Mouse (Mus musculus): ENCODE measurements at regions not wholly inside any gene's neighbourhood (a gene's known extent, or its start where the extent isn't known, plus 50 kb on each side); places are given as distances from the start of the nearest gene placed in this dataset.

- Histone ChIP-seq H3K4me3 (ENCODE audit: low read length) (no peak overlapping the region), H3K4me2 (ENCODE audit: low read length) (no peak overlapping the region), H3K27me3 (replicated peaks; ENCODE audit: control insufficient read depth, insufficient read depth, low read length) (no peaks in the 10 kb centered on the region), H3K4me1 (ENCODE audit: control insufficient read depth, insufficient read depth, low read depth, low read length) (no peaks in the 10 kb centered on the region), H3K9me3 (ENCODE audit: control insufficient read depth, low read length) (no peaks in the 10 kb centered on the region), H3K27ac (ENCODE audit: low read depth, low read length) (no peak overlapping the region), H3K9ac (ENCODE audit: low read depth, low read length) (no peak overlapping the region), H3K36me3 (ENCODE audit: control insufficient read depth, insufficient read depth, low read length) (no peaks in the 10 kb centered on the region)
- 83% methylated on average over 2 of the region's 2 CpGs for WGBS
- no peak for ATAC-seq
Measured at GRCm38 (mm10) chr16:26302045-26302444, 69.6 kb downstream of the Cldn1 start.

DNA sequence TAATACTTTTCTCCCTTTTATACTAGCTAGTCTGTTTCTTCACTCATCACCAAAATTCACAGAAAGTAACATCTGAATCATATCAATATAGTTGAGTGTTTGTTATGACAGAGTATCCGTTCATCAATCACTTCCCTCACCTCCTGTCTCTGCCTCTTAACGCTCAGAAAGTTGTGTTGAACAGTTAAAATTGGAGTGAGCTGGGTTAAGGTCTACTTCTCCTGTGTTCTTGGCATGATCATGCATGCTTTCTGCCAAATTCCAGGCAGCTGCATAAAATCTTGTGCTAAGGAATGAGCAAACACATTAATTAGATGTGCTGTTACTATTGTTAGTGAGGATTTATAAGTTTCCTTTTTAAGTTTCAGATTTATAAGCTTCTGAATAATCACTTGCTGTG, 79.9 kb downstream of the Cldn1 start:
- Histone ChIP-seq H3K4me3 (ENCODE audit: low read length) (no peak overlapping the region), H3K9me3 (ENCODE audit: control insufficient read depth, low read length) (no peaks in the 10 kb centered on the region), H3K9ac (ENCODE audit: low read depth, low read length) (no peak overlapping the region), H3K4me1 (ENCODE audit: control insufficient read depth, insufficient read depth, low read depth, low read length) (no peaks in the 10 kb centered on the region), H3K27ac (ENCODE audit: low read depth, low read length) (no peak overlapping the region), H3K27me3 (replicated peaks; ENCODE audit: control insufficient read depth, insufficient read depth, low read length) (no peaks in the 10 kb centered on the region), H3K36me3 (ENCODE audit: control insufficient read depth, insufficient read depth, low read length) (no peaks in the 10 kb centered on the region), H3K4me2 (ENCODE audit: low read length) (no peak overlapping the region)
- 75% methylated on average over 2 of the region's 2 CpGs for WGBS
- no peak for ATAC-seq

DNA sequence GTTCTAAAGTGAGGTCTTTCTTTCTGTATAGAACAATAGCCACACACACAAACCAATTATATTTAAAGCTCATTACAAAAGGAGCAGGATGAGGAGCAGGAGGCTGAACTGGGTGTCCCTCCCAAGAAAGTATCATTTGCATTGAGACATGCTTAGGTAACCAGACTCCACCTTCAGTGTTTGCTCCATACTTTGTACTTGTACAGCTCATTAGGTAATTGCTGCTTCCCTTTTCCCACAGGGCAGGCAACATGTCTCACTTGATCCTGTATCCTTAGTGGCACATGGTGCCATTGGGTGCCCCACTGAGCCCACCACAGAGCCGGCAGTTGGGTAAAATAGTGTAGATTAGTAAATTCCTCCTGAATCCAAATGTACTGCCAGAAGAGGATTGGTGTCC, 86.0 kb downstream of the Cldn1 start:
- no peak overlapping the region for H3K4me3 ChIP-seq (ENCODE audit: low read length)
- H3K27ac ChIP-seq (ENCODE audit: low read depth, low read length), result no peak overlapping the region
- no peak overlapping the region for H3K9ac ChIP-seq (ENCODE audit: low read depth, low read length)
- WGBS, result 83% methylated on average over 1 of the region's 1 CpGs
- H3K4me1 ChIP-seq (ENCODE audit: control insufficient read depth, insufficient read depth, low read depth, low read length), result no peaks in the 10 kb centered on the region
- no peak for ATAC-seq
- H3K36me3 ChIP-seq (ENCODE audit: control insufficient read depth, insufficient read depth, low read length), result no peaks in the 10 kb centered on the region
- H3K9me3 ChIP-seq (ENCODE audit: control insufficient read depth, low read length), result no peaks in the 10 kb centered on the region
- H3K27me3 ChIP-seq (replicated peaks; ENCODE audit: control insufficient read depth, insufficient read depth, low read length), result no peaks in the 10 kb centered on the region
- no peak overlapping the region for H3K4me2 ChIP-seq (ENCODE audit: low read length)

- no peak for ATAC-seq
- Histone ChIP-seq H3K4me3 (ENCODE audit: low read length) (no peak overlapping the region), H3K4me1 (ENCODE audit: control insufficient read depth, insufficient read depth, low read depth, low read length) (no peaks in the 10 kb centered on the region), H3K9ac (ENCODE audit: low read depth, low read length) (no peak overlapping the region), H3K9me3 (ENCODE audit: control insufficient read depth, low read length) (no peaks in the 10 kb centered on the region), H3K4me2 (ENCODE audit: low read length) (no peak overlapping the region), H3K27me3 (replicated peaks; ENCODE audit: control insufficient read depth, insufficient read depth, low read length) (no peaks in the 10 kb centered on the region), H3K36me3 (ENCODE audit: control insufficient read depth, insufficient read depth, low read length) (no peaks in the 10 kb centered on the region), H3K27ac (ENCODE audit: low read depth, low read length) (no peak overlapping the region)
- WGBS, result 88% methylated on average over 6 of the region's 6 CpGs
Measured at GRCm38 (mm10) chr16:26284713-26285112, 86.9 kb downstream of the Cldn1 start.

GRCm38 (mm10) chr16:26282418-26282817, 89.2 kb downstream of the Cldn1 start:
- Histone ChIP-seq H3K9me3 (ENCODE audit: control insufficient read depth, low read length) (no peaks in the 10 kb centered on the region), H3K36me3 (ENCODE audit: control insufficient read depth, insufficient read depth, low read length) (no peaks in the 10 kb centered on the region), H3K4me3 (ENCODE audit: low read length) (no peak overlapping the region)

GRCm38 (mm10) chr16:26281496-26281895, 90.1 kb downstream of the Cldn1 start:
- Histone ChIP-seq H3K27me3 (replicated peaks; ENCODE audit: control insufficient read depth, insufficient read depth, low read length) (no peaks in the 10 kb centered on the region), H3K36me3 (ENCODE audit: control insufficient read depth, insufficient read depth, low read length) (no peaks in the 10 kb centered on the region), H3K27ac (ENCODE audit: low read depth, low read length) (no peak overlapping the region), H3K4me3 (ENCODE audit: low read length) (no peak overlapping the region), H3K4me2 (ENCODE audit: low read length) (no peak overlapping the region), H3K9ac (ENCODE audit: low read depth, low read length) (no peak overlapping the region), H3K9me3 (ENCODE audit: control insufficient read depth, low read length) (no peaks in the 10 kb centered on the region), H3K4me1 (ENCODE audit: control insufficient read depth, insufficient read depth, low read depth, low read length) (no peaks in the 10 kb centered on the region)
- 88% methylated on average over 2 of the region's 2 CpGs for WGBS
- ATAC-seq, result no peak

More at GRCm38 (mm10) chr16:26282418-26282817, 89.2 kb downstream of the Cldn1 start:
- Histone ChIP-seq H3K27me3 (replicated peaks; ENCODE audit: control insufficient read depth, insufficient read depth, low read length) (no peaks in the 10 kb centered on the region), H3K9ac (ENCODE audit: low read depth, low read length) (no peak overlapping the region), H3K4me2 (ENCODE audit: low read length) (no peak overlapping the region), H3K27ac (ENCODE audit: low read depth, low read length) (no peak overlapping the region), H3K4me1 (ENCODE audit: control insufficient read depth, insufficient read depth, low read depth, low read length) (no peaks in the 10 kb centered on the region)
- ATAC-seq, result no peak
- WGBS, result 62% methylated on average over 1 of the region's 1 CpGs

DNA sequence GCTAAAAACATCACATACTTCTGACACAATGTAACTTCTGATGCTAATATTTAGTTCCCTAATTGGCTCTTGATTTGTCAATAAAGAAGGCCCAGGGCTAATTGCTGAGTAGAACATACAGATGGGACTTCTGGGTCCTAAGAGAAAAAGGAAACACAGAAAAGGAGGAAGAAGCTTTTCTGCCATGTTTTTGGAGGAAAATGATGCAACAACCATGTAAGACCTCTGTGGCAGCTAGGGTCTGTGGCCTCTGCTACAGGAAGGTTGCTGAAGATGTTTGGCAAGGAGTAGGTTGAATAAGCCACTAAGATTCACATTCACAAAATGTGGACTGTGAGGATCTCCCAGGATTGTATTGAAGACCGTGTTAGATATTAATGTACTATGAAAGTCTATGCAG, 94.9 kb downstream of the Cldn1 start:
- H3K9ac ChIP-seq (ENCODE audit: low read depth, low read length), result no peak overlapping the region

DNA sequence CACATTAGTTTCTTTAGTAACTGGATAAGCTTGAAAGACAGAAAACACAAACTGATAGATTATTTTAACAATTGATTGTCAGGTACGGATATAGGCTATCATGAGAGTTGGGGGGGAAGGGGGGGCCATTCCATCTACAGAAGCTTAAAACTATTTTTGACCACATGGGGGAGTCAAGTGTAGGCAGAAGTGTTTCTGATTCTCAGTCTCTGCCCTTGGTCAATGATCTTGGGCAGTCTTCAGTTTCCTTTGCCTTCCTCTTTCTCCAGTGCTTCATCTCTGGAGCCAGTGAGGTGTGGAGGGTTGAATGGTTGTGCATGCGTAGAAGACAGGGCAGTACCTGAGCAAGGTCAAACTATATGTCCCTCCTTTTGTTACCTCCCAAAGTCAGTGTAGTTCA, 118.8 kb downstream of the Cldn1 start:
- Histone ChIP-seq H3K27ac (ENCODE audit: low read depth, low read length) (no peak overlapping the region), H3K4me3 (ENCODE audit: low read length) (no peak overlapping the region), H3K9ac (ENCODE audit: low read depth, low read length) (no peak overlapping the region), H3K36me3 (ENCODE audit: control insufficient read depth, insufficient read depth, low read length) (no peaks in the 10 kb centered on the region), H3K4me2 (ENCODE audit: low read length) (no peak overlapping the region), H3K4me1 (ENCODE audit: control insufficient read depth, insufficient read depth, low read depth, low read length) (no peaks in the 10 kb centered on the region), H3K27me3 (replicated peaks; ENCODE audit: control insufficient read depth, insufficient read depth, low read length) (no peaks in the 10 kb centered on the region), H3K9me3 (ENCODE audit: control insufficient read depth, low read length) (no peaks in the 10 kb centered on the region)
- ATAC-seq, result no peak
- 76% methylated on average over 2 of the region's 2 CpGs for WGBS

More for the DNA sequence above, 94.9 kb downstream of the Cldn1 start:
- Histone ChIP-seq H3K4me3 (ENCODE audit: low read length) (no peak overlapping the region), H3K4me2 (ENCODE audit: low read length) (no peak overlapping the region), H3K27me3 (replicated peaks; ENCODE audit: control insufficient read depth, insufficient read depth, low read length) (no peaks in the 10 kb centered on the region), H3K36me3 (ENCODE audit: control insufficient read depth, insufficient read depth, low read length) (no peaks in the 10 kb centered on the region), H3K9me3 (ENCODE audit: control insufficient read depth, low read length) (no peaks in the 10 kb centered on the region), H3K27ac (ENCODE audit: low read depth, low read length) (no peak overlapping the region), H3K4me1 (ENCODE audit: control insufficient read depth, insufficient read depth, low read depth, low read length) (no peaks in the 10 kb centered on the region)
- no peak for ATAC-seq
- WGBS, result 91% methylated on average over 1 of the region's 1 CpGs

- no peaks in the 10 kb centered on the region for H3K36me3 ChIP-seq (ENCODE audit: control insufficient read depth, insufficient read depth, low read length)
- H3K4me1 ChIP-seq (ENCODE audit: control insufficient read depth, insufficient read depth, low read depth, low read length), result no peaks in the 10 kb centered on the region
- H3K27me3 ChIP-seq (replicated peaks; ENCODE audit: control insufficient read depth, insufficient read depth, low read length), result no peaks in the 10 kb centered on the region
- H3K9ac ChIP-seq (ENCODE audit: low read depth, low read length), result no peak overlapping the region
- ATAC-seq, result no peak
- no peak overlapping the region for H3K27ac ChIP-seq (ENCODE audit: low read depth, low read length)
- no peaks in the 10 kb centered on the region for H3K9me3 ChIP-seq (ENCODE audit: control insufficient read depth, low read length)
- H3K4me2 ChIP-seq (ENCODE audit: low read length), result no peak overlapping the region
- H3K4me3 ChIP-seq (ENCODE audit: low read length), result no peak overlapping the region
- 81% methylated on average over 5 of the region's 5 CpGs for WGBS
Measured at GRCm38 (mm10) chr16:26251698-26252097, 119.9 kb downstream of the Cldn1 start.

DNA sequence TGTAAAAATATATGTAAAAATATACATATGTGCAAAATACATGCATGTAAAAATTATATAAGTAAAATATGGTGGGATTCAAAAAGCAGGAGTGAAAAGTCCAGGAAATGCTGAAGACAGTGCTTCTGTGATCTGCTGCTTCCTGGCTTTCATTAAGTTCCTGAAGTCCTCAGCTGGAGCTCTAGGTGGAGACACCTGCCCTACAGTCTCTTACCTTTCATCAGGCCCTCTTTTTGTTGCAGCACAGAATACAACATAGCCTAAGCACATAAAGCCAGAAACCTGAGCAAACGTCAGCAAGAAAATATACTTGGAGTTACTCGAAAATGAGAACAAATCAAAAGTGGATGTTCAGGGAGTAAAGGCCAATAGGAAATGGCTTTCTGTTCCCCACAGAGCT, 120.6 kb downstream of the Cldn1 start:
- Histone ChIP-seq H3K4me1 (ENCODE audit: control insufficient read depth, insufficient read depth, low read depth, low read length) (no peaks in the 10 kb centered on the region), H3K27ac (ENCODE audit: low read depth, low read length) (no peak overlapping the region), H3K4me3 (ENCODE audit: low read length) (no peak overlapping the region), H3K4me2 (ENCODE audit: low read length) (no peak overlapping the region), H3K9me3 (ENCODE audit: control insufficient read depth, low read length) (no peaks in the 10 kb centered on the region), H3K9ac (ENCODE audit: low read depth, low read length) (no peak overlapping the region), H3K36me3 (ENCODE audit: control insufficient read depth, insufficient read depth, low read length) (no peaks in the 10 kb centered on the region), H3K27me3 (replicated peaks; ENCODE audit: control insufficient read depth, insufficient read depth, low read length) (no peaks in the 10 kb centered on the region)
- WGBS, result 78% methylated on average over 2 of the region's 2 CpGs
- ATAC-seq, result no peak

All from hindbrain, embryonic 16.5 days (tissue).